Mouse (Mus musculus) heart, postnatal 0 days (tissue): Measurements from ENCODE around the gene Suds3.

Experiments used
- CTCF ChIP-seq: IDR thresholded peaks from 2 replicates; pipeline ENCODE4 v1.5.1; 2016; ENCODE audit warnings: antibody characterized with exemption, control low read depth, low read depth
- EP300 ChIP-seq: IDR thresholded peaks from 2 replicates; pipeline ENCODE4 v1.6.1; 2016; ENCODE audit warnings: antibody characterized with exemption, low read depth

GRCm38 (mm10) chr5:117119777-117120488 lies 4.0 kb upstream of the Suds3 start, which contains the start of gene Taok3:
- no peak for TF ChIP-seq EP300
- no peak; the same call in 1 of the 2 replicates for TF ChIP-seq CTCF
